Mouse (Mus musculus): ENCODE data around the gene Col11a1.
A peak's percentile ranks its signal among the peaks of the same experiment; 100 is the strongest.

GRCm38 (mm10) chr3:114031351-114032213 lies 1.2 kb downstream of the Col11a1 start:
- peak; percentile 82 for TF ChIP-seq POLR2A (IDR thresholded peaks at IDR 0.05; ENCODE audit: low read depth, low read length)
- TF ChIP-seq CTCF (IDR thresholded peaks at IDR 0.05; ENCODE audit: borderline replicate concordance, insufficient read depth, low read length) = no peak
